Mouse (Mus musculus): ENCODE data around the gene Cdc42ep4. TPM values are rescaled to one million over a fixed set of nuclear protein-coding genes. Genes with fewer than 3 reads are reported as not detected.
A peak's percentile ranks its signal among the peaks of the same experiment; 100 is the strongest.

Gene Cdc42ep4
- total and polyA plus RNA-seq, 2 experiments from 2014 or later = 12.0 to 33.5 TPM

DNA sequence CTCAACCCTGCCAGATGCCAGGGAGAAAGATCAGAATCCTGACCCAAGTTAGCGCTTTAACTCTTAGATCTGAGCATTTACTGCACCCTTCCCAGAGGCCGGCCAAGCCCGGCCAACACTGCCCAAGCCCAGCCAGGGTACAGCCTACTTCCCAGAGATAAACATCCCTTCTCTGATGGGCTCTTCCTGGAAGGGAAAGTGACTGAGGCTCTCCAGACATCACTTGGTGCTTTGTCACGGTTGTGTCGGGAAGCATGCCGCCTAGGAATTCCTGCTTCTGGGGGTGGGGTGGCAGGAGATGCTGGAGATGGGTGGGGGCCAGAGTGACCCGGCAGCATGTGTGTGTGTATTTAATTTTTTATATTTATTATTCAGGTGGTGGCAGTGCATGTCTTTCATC is 11.6 kb downstream of the Cdc42ep4 start:
- 42% methylated on average over 7 of the region's 7 CpGs for WGBS
- Histone ChIP-seq H3K9ac (replicated peaks; ENCODE audit: low read depth, low read length) (no peak overlapping the region), H3K36me3 (replicated peaks; ENCODE audit: control insufficient read depth, insufficient read depth, low read length) (peaks cover 19% of the 10 kb centered on the region), H3K9me3 (replicated peaks; ENCODE audit: control insufficient read depth, low read length) (no peaks in the 10 kb centered on the region), H3K4me1 (ENCODE audit: control insufficient read depth, insufficient read depth) (peaks cover 20% of the 10 kb centered on the region), H3K27ac (ENCODE audit: low read depth) (no peak overlapping the region), H3K27me3 (ENCODE audit: control insufficient read depth, insufficient read depth, low read length) (no peaks in the 10 kb centered on the region), H3K4me2 (ENCODE audit: low read depth, low read length) (no peak overlapping the region), H3K4me3 (ENCODE audit: low read depth, low read length) (no peak overlapping the region)
- DNase-seq (ENCODE audit: low spot score) (no peak), ATAC-seq (ENCODE audit: insufficient read depth, low read depth) (no peak; the same call in 1 of the 2 replicates)
- TF ChIP-seq CTCF (IDR thresholded peaks at IDR 0.05; ENCODE audit: low read depth) (no peak), EP300 (IDR thresholded peaks at IDR 0.05; ENCODE audit: low read depth) (no peak)

DNA sequence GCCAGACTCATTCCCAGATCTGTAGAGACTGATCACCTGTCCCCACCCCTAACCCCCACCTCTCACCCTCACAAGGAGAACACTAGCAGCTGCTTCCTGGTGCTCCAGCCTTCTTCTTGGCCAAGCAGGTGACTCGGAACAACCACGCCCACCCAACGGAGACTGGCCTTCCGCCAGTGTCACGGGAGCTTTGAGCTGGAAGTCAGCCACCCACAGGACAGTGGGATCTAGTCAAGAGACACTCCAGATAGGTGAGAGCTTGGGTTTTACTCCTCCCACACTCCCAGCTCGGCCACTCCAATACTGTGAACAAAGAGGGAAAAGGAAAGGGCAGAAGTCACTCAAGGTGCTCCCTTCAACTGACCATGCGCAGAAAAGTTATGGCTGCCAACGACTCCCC is 12.5 kb downstream of the Cdc42ep4 start:
- Histone ChIP-seq H3K4me1 (ENCODE audit: control insufficient read depth, insufficient read depth) (peaks cover 21% of the 10 kb centered on the region), H3K4me3 (ENCODE audit: low read depth, low read length) (no peak overlapping the region), H3K27me3 (ENCODE audit: control insufficient read depth, insufficient read depth, low read length) (no peaks in the 10 kb centered on the region), H3K36me3 (replicated peaks; ENCODE audit: control insufficient read depth, insufficient read depth, low read length) (peaks cover 15% of the 10 kb centered on the region), H3K4me2 (ENCODE audit: low read depth, low read length) (no peak overlapping the region), H3K9me3 (replicated peaks; ENCODE audit: control insufficient read depth, low read length) (no peaks in the 10 kb centered on the region), H3K9ac (replicated peaks; ENCODE audit: low read depth, low read length) (no peak overlapping the region), H3K27ac (ENCODE audit: low read depth) (no peak overlapping the region)
- DNase-seq (ENCODE audit: low spot score) (no peak), ATAC-seq (ENCODE audit: insufficient read depth, low read depth) (peak; percentile 49)
- TF ChIP-seq EP300 (IDR thresholded peaks at IDR 0.05; ENCODE audit: low read depth) = no peak
- no peak for TF ChIP-seq CTCF (IDR thresholded peaks at IDR 0.05; ENCODE audit: low read depth)
- 47% methylated on average over 8 of the region's 8 CpGs for WGBS

DNA sequence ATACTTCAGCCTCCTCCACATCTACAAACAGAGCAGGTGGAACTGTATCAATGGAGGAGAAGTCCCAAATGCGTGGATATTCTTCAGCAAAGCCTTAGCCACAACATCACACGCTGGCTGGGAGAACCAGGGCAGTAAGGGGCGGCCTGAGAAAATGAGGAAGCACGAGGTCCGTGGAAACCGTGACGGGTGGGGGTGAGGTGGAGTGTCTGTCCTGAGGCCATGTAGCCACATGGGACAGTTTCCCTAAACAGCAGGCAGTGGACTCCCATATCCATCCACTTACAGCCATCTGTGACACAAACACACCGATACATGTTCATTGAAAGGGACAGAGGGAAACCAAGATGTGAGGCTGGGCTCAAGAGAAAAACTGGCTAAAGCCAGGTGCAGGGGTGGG is 13.8 kb downstream of the Cdc42ep4 start:
- Histone ChIP-seq H3K27me3 (ENCODE audit: control insufficient read depth, insufficient read depth, low read length) (no peaks in the 10 kb centered on the region), H3K36me3 (replicated peaks; ENCODE audit: control insufficient read depth, insufficient read depth, low read length) (0 out of 2 replicates have a peak, but pooled peaks cover 6% of the 10 kb centered on the region), H3K9ac (replicated peaks; ENCODE audit: low read depth, low read length) (no peak overlapping the region), H3K4me1 (ENCODE audit: control insufficient read depth, insufficient read depth) (peaks cover 33% of the 10 kb centered on the region), H3K4me2 (ENCODE audit: low read depth, low read length) (no peak overlapping the region), H3K27ac (ENCODE audit: low read depth) (no peak overlapping the region), H3K9me3 (replicated peaks; ENCODE audit: control insufficient read depth, low read length) (no peaks in the 10 kb centered on the region), H3K4me3 (ENCODE audit: low read depth, low read length) (no peak overlapping the region)
- WGBS = 78% methylated on average over 8 of the region's 8 CpGs
- DNase-seq (ENCODE audit: low spot score) (no peak), ATAC-seq (ENCODE audit: insufficient read depth, low read depth) (no peak)
- TF ChIP-seq EP300 (IDR thresholded peaks at IDR 0.05; ENCODE audit: low read depth) = no peak
- TF ChIP-seq CTCF (IDR thresholded peaks at IDR 0.05; ENCODE audit: low read depth) = no peak

DNA sequence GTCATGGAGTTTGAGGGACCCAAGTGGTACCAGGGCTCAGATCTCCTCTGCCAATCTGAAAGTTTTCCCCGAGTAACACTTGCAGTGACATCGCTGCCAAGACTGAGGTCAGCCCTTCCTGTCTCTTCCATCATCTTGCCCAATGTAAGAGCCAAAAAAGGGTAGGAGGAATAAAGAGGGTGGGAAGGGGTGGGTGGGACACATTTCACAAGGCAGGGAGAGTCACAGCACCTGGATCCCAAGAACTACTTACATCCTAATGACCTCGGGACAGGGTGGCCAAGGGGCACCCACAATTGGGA is 14.2 kb downstream of the Cdc42ep4 start:
- 70% methylated on average over 3 of the region's 3 CpGs for WGBS
- Histone ChIP-seq H3K27ac (ENCODE audit: low read depth) (no peak overlapping the region), H3K9me3 (replicated peaks; ENCODE audit: control insufficient read depth, low read length) (no peaks in the 10 kb centered on the region), H3K4me3 (ENCODE audit: low read depth, low read length) (no peak overlapping the region), H3K9ac (replicated peaks; ENCODE audit: low read depth, low read length) (no peak overlapping the region), H3K36me3 (replicated peaks; ENCODE audit: control insufficient read depth, insufficient read depth, low read length) (0 out of 2 replicates have a peak, but pooled peaks cover 3% of the 10 kb centered on the region), H3K4me1 (ENCODE audit: control insufficient read depth, insufficient read depth) (peaks cover 35% of the 10 kb centered on the region), H3K4me2 (ENCODE audit: low read depth, low read length) (no peak overlapping the region), H3K27me3 (ENCODE audit: control insufficient read depth, insufficient read depth, low read length) (no peaks in the 10 kb centered on the region)
- DNase-seq (ENCODE audit: low spot score) (no peak), ATAC-seq (ENCODE audit: insufficient read depth, low read depth) (no peak)
- TF ChIP-seq EP300 (IDR thresholded peaks at IDR 0.05; ENCODE audit: low read depth) = no peak
- no peak for TF ChIP-seq CTCF (IDR thresholded peaks at IDR 0.05; ENCODE audit: low read depth)

DNA sequence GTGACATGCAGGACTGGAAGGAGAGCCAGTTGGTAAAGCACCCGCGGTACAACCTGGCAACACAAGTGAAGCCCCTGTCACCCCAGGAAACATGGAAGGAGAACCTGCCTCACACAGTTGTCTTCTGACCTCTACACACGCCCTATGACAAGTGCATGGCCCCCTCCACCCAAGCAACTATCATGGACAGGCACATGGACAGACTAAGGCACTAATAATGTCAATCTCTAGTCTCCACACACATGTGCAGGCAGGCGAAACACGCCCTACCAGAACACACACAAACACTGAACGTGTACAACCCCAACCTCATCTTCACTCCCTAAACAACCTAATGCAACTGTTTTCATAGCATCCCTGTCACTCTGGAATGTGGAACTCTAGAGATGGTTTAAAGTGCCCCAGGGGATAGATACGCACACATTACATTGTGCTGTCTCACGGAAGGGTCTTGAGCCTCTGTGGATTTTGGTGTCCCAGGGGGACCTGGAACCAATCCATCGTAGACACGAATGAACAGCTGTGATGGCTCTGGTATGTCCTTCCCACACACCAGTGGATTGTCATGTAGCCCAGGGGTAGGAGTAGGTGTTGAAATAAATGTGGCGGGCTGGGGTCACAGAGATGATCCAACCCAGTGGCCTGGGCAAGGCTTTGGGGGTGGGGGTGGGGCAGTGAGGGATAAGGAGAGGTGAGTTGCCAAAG is 14.7 kb downstream of the Cdc42ep4 start:
- Histone ChIP-seq H3K27ac (ENCODE audit: low read depth) (no peak overlapping the region), H3K9me3 (replicated peaks; ENCODE audit: control insufficient read depth, low read length) (no peaks in the 10 kb centered on the region), H3K4me3 (ENCODE audit: low read depth, low read length) (no peak overlapping the region), H3K27me3 (ENCODE audit: control insufficient read depth, insufficient read depth, low read length) (no peaks in the 10 kb centered on the region), H3K36me3 (replicated peaks; ENCODE audit: control insufficient read depth, insufficient read depth, low read length) (no peaks in the 10 kb centered on the region), H3K4me1 (ENCODE audit: control insufficient read depth, insufficient read depth) (peaks cover 35% of the 10 kb centered on the region), H3K9ac (replicated peaks; ENCODE audit: low read depth, low read length) (no peak overlapping the region), H3K4me2 (ENCODE audit: low read depth, low read length) (no peak overlapping the region)
- DNase-seq (ENCODE audit: low spot score) (no peak), ATAC-seq (ENCODE audit: insufficient read depth, low read depth) (no peak)
- TF ChIP-seq EP300 (IDR thresholded peaks at IDR 0.05; ENCODE audit: low read depth) = no peak
- no peak for TF ChIP-seq CTCF (IDR thresholded peaks at IDR 0.05; ENCODE audit: low read depth)
- 73% methylated on average over 11 of the region's 11 CpGs for WGBS

DNA sequence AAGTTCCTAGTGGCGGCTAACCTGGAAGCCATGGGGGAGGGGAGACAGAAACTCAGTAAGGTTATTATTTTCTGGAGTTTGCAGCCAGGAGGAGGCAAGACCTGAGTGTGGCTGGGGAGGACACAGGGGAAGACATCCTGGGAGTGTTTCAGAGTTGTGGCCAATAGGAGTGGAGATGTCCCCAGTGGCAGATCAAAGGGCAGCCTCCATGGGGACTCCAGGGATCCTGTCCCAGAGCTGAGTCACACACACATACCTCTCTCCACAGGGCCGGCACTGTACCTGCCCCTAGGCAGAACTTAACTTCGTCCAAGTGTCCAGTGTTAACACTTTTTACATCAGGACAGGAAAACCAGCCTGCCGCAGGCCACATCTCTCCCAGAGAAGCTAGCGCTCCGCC is 16.5 kb downstream of the Cdc42ep4 start:
- TF ChIP-seq EP300 (IDR thresholded peaks at IDR 0.05; ENCODE audit: low read depth) = no peak
- TF ChIP-seq CTCF (IDR thresholded peaks at IDR 0.05; ENCODE audit: low read depth) = no peak
- Histone ChIP-seq H3K36me3 (replicated peaks; ENCODE audit: control insufficient read depth, insufficient read depth, low read length) (no peaks in the 10 kb centered on the region), H3K27ac (ENCODE audit: low read depth) (no peak overlapping the region), H3K4me2 (ENCODE audit: low read depth, low read length) (no peak overlapping the region), H3K9ac (replicated peaks; ENCODE audit: low read depth, low read length) (no peak overlapping the region), H3K4me3 (ENCODE audit: low read depth, low read length) (no peak overlapping the region), H3K4me1 (ENCODE audit: control insufficient read depth, insufficient read depth) (peaks cover 35% of the 10 kb centered on the region), H3K9me3 (replicated peaks; ENCODE audit: control insufficient read depth, low read length) (no peaks in the 10 kb centered on the region), H3K27me3 (ENCODE audit: control insufficient read depth, insufficient read depth, low read length) (no peaks in the 10 kb centered on the region)
- WGBS = 70% methylated on average over 6 of the region's 6 CpGs
- ATAC-seq (ENCODE audit: insufficient read depth, low read depth) = no peak
- DNase-seq (ENCODE audit: low spot score) = no peak

Measured in heart, postnatal 0 days (tissue).